Mouse (Mus musculus) regulatory T cell (primary cell): Measurements from ENCODE around the gene Parp9.
"Not testable (repeated sequence)": the region's sequence is repeated elsewhere in the genome, so short reads cannot be mapped to it uniquely, and the experiment has no call there.

ENCODE experiments used
- in situ Hi-C: fragments of 300-600 bp; cut with MboI, MseI; formaldehyde crosslinking; loops from one replicate; pipeline ENCODE4 v1.15.1; 2025; ENCODE audit warnings: high pct_unique_total_duplicates

Parp9 gene

GRCm38 (mm10) chr16:35938211-35939151 lies at the start of gene Parp9, which contains the start of gene Dtx3l:
Gene Parp9, plus strand, starts transcription at chr16:35938470.
Gene Dtx3l, minus strand, starts transcription at chr16:35939151.
- in situ Hi-C loops: loop anchor here (5.0 kb wide), 1 partner anchor 71 kb away; no protein-coding TSS in a partner anchor

GRCm38 (mm10) chr16:35888910-35889309 lies 49.4 kb upstream of the Parp9 start:
- in situ Hi-C loops: no loop called here

GRCm38 (mm10) chr16:35890645-35891044 lies 47.6 kb upstream of the Parp9 start:
- in situ Hi-C loops: no loop called here

DNA sequence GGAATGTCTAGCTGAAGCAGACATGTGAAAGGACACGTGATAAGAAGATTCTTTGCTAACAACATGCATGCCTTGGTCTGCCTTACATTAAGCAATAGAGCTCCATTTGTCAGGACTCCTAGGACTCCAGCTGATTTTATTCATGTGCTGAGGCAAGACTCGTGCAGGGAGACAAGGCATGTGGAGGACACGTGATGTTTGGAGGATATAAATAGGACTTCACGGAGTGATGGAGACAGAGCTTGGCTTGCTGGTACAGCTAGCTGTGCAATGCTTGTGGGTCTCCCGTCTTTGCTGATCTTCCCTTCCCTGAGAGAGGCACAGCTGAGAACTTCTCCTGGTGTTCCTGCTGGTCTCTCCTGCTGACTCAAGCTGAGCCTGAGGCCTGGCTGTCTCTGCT lies 46.7 kb upstream of the Parp9 start:
- in situ Hi-C loops: not testable (repeated sequence)

DNA sequence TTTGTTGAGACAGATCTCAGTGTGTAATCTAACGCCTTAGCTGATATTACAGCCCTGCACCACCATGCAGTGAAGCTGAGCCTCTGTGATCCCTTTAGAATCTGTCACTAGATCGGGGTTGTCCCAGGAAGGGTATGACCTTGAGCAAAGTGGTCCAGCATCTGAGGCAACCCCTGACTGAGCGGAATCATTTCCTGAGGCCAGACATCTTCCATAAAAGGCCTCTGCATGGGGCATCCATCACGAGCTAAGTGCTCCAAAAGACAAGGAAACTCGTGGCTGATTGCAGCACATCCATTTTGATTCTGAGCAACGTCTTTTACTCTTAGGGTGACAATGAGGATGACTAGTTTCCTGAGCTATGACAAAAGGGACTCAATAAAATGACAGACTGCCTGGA lies 43.3 kb upstream of the Parp9 start:
- in situ Hi-C loops: no loop called here

DNA sequence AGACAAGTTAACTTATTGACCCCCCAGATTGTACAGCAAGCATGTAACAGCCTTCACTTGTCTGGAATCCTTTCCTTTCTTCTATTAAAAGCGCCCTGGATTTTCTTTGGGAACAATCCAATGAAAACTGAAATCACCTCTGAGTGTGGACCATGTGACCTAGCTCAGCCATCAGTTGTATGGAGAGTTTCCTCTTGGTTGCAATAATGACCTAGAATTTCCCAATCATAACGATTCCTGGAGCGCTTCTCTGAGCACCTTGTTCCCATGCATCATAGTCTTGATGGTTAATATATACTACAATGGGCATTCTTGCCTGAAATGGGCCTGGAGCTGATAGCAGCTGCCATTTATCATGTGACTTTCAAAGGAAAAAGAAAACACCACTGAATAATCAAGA lies 37.7 kb upstream of the Parp9 start:
- in situ Hi-C loops: no loop called here

DNA sequence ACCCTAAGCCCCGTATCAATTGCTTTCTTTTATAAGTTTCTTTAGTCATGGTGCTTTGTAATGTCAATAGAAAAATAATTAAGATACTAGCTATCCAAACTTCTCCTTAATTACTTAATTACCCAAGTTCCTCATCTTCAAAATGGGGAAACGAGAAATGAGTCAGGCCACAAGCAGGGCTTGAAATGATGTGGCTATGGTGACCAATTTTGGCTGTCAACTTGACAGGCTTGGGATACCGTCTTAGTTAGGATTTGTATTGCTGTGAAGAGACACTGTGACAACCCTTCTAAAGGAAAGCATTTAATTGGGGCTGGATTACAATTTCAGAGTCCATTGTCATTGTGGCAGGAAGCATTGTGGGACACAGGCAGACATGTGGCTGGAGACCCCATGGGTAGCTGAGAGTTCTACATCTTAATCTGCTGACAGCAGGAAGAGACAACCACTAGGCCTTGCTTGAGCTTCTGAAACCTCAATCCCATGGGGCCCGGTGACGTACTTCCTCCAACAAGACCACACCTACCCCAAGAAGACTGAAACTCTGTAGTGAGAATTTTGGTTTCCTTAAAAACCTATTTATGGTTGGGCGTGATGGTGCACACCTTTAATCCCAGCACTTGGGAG lies 35.1 kb upstream of the Parp9 start:
- in situ Hi-C loops: no loop called here

- in situ Hi-C loops: no loop called here
Measured at GRCm38 (mm10) chr16:35904121-35904736, 34.0 kb upstream of the Parp9 start.

DNA sequence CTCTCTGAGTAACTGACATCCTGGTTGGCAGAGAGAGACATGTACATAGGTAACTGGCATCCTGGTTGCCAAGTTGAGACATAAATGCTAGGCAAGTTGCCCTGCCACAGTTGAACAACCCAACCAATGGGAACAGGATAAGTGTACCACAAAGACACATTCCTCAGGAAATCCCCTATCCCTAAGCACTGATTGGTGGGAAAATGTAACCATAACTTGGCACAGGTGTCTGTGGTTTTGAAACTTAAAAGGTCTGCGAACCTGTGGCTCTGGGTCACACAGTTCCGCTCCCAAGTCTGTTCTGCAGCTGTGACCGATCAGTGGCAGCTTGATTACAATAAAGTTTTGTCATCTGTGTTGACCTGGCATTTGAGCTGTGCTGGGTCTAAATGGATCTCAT lies 32.9 kb upstream of the Parp9 start:
- in situ Hi-C loops: no loop called here

DNA sequence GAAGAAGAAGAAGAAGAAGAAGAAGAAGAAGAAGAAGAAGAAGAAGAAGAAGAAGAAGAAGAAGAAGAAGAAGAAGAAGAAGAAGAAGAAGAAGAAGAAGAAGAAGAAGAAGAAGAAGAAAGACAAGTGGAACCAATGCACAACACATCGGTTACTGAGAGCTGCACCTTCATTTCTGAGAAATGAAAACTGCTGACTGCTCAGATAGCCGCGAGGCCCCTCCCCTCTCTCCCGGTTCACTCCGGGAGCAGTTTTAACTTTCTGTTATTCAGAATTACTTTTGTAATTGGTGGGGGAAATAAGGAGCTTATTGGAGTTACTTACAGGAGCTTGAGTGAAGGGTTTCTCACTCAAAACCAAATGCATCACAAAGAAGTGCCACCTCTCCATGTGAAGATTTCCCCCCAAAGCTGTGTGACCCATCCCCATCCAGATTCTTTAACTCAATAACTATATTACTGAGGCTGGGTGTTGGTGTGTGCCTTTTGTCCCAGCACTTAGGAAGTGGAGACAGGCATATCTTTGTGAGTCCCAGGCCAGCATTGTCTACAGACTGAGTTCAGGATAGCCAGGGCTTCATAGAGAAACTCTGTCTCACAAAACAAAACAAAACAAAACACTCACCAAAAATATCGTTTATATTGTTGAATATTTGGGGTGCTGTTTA lies 32.3 kb upstream of the Parp9 start:
- in situ Hi-C loops: no loop called here

- in situ Hi-C loops: no loop called here
Measured at GRCm38 (mm10) chr16:35906887-35907286, 31.4 kb upstream of the Parp9 start.

DNA sequence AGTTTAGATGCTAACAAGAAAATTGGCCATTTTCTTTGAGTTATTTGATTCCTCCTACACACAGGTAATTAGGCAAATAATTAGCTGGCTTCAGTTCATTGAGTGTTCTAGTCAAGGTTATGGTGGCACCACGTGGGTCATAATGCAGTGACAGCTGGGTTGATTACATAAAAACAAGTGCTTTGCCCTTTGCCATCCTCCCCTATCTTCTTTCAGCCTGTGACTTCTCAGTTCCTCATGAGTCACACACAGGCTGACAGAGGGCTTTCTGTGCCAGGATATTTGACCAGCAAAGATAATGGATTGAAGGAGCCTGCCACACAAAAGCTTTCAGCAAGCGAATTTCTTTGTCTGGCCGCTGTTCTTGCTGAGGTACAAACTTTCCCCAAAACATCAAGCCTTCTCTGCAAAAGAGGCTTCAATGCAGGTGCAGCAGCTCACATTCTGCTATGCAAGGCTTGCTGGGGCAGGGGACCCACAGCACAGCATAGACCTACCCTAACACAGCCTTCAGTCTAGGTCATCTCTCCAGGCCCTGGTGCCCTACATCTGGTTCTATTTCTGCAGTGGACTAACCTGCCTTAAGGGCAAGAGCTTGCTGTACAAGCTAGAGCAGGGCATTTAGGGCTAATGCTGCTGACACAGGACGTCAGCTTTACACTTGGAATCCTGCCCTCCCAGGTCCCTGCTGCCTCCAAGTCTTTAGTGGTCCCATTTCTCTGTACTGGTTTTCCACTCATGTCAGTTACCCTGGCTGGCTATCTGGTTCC lies 30.7 kb upstream of the Parp9 start:
- in situ Hi-C loops: no loop called here

DNA sequence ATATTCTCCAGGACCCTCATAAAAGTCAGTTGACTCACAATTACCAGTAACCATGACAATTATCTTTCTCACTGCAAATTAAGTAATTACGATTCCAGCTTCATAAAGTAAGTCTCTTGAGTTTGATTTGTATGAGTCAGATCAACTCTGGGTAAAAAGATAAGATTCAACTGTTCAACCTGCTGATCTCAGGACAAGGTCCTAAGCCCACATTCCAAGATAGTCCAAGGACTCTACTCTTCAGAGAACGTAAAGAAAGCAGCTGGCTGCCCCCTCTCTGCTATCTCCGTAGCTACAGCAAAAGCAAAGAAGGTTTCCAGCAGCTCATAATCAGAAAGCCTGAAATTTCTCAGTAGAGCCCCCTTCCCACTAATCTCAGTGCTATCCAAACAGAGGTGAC lies 26.8 kb upstream of the Parp9 start:
- in situ Hi-C loops: loop anchor here (5.0 kb wide), 1 partner anchor 39 kb away; the partner anchor contains the start of gene Parp14

- in situ Hi-C loops: loop anchor here (5.0 kb wide), 1 partner anchor 41 kb away; the partner anchor contains the start of gene Parp14
Measured at GRCm38 (mm10) chr16:35913526-35913925, 24.7 kb upstream of the Parp9 start.

DNA sequence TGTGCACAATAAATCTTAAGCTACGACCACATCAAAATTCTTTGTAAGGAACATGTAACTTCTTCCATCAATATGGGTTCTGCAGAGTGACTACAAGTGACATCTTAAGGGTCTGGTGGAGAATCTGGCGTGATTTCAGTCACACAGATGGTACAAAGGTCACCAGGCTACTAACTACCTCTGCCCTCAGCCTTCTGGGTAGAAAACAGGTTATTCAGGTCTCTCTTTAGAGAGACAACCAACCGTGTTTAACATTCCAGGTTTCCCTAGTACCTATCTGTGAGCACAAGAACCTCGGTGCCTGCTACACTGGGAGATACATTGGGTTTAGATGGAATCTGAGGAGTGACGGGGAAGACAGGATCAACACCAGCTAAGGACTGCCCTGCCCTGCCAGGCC lies 24.0 kb upstream of the Parp9 start:
- in situ Hi-C loops: loop anchor here (5.0 kb wide), 1 partner anchor 42 kb away; the partner anchor contains the start of gene Parp14

- in situ Hi-C loops: no loop called here
Measured at GRCm38 (mm10) chr16:35918721-35919543, 19.3 kb upstream of the Parp9 start.

- in situ Hi-C loops: no loop called here
Measured at GRCm38 (mm10) chr16:35921676-35922235, 16.5 kb upstream of the Parp9 start.

- in situ Hi-C loops: no loop called here
Measured at GRCm38 (mm10) chr16:35922301-35922895, 15.9 kb upstream of the Parp9 start.

GRCm38 (mm10) chr16:35923546-35924198 lies 14.6 kb upstream of the Parp9 start:
- in situ Hi-C loops: no loop called here
